Mouse (Mus musculus): Measurements from ENCODE around the gene Aes. TPM values are rescaled to one million over a fixed set of nuclear protein-coding genes. Genes with fewer than 3 reads are reported as not detected.

Gene Aes
- 534 and 542 TPM in 2 replicates for polyA plus RNA-seq (2012; rRNA removed)

DNA sequence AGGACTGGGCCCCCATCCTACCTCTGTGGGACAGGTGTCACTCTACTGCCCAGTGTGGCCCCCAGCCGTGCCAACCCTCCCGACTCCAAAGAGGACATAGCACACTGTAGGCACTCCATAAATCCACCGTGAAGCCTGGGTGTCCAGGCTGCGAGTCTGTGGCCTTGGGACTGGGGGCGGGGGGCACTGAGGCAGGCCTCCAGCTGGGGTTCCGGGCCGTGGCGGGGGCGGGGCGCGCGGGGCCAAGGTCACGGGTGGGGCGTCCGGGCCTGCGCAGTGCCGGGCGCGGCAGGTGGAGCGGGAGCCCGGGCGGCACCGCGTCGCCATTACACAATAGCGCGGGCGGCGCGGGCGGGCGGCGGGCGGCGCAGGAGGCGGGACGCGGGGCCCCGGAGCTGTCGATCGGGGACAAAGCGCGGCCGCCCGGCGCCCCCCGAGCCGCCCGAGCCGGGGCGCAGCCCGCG lies at the start of gene Aes:
Gene Aes (plus strand): TSS at position 326 of the 464 bp plus-strand sequence.

DNA sequence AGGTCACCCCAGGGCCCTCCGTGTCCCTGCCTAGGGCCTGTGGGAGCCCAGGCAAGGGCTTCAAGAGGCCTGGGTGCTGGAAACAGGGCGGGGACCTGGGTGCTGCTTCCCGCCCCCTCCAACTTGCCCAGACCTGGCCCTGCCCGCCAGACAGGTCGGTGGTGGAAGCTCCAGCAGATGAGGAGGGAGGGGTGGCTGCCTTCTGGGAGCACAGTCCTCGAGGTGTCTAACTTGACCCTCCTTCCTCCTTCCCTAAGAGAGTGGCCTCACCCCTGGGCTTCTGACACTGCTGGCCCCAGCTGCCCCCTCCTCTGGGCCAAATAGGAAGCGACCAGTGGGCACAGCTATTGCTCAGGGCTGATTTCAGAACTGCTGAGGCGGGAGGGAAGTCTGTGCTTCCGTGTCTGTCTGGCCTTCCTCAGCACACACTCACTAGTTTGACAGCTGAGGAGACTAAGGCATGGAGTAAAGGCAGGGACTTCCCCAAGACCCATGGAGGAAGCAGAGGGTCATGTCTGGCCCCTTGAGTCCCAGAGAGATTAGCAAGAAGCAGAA lies 35.2 kb upstream of the Aes start, which contains the start of gene Gna15:
Gene Gna15 (minus strand): TSS at position 175 of the 555 bp plus-strand sequence.

DNA sequence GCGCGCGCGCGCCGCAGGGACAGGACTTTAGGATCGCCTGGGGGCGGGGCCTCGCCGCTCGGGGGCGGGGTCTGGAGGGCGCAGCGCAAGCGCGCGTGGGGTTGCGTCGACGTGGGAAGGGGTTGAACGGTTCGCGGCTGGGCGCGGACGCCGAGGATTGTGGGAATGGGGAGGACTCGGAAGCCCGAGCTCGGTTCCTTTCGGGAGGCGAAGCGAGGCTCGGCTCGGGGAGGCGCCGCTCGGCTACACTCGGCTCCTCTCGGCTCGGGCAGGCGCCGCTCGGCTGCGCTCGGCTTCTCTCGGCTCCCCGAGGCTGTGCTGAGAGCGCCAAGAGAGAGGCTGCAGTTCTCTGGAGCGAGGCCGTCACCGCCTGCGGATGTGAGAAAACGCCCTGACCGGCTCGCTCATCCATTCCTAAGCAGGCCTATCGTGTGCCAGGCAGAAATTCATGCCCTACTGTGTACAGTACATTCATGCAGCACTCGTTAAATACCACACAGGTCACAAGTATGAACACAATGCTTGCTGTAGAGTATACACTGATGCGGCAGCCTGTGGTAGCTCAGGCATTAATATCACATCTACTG lies 14.0 kb upstream of the Aes start, which contains the start of gene Gna11:
Gene Gna11 (minus strand): TSS at position 30 of the 587 bp plus-strand sequence.

DNA sequence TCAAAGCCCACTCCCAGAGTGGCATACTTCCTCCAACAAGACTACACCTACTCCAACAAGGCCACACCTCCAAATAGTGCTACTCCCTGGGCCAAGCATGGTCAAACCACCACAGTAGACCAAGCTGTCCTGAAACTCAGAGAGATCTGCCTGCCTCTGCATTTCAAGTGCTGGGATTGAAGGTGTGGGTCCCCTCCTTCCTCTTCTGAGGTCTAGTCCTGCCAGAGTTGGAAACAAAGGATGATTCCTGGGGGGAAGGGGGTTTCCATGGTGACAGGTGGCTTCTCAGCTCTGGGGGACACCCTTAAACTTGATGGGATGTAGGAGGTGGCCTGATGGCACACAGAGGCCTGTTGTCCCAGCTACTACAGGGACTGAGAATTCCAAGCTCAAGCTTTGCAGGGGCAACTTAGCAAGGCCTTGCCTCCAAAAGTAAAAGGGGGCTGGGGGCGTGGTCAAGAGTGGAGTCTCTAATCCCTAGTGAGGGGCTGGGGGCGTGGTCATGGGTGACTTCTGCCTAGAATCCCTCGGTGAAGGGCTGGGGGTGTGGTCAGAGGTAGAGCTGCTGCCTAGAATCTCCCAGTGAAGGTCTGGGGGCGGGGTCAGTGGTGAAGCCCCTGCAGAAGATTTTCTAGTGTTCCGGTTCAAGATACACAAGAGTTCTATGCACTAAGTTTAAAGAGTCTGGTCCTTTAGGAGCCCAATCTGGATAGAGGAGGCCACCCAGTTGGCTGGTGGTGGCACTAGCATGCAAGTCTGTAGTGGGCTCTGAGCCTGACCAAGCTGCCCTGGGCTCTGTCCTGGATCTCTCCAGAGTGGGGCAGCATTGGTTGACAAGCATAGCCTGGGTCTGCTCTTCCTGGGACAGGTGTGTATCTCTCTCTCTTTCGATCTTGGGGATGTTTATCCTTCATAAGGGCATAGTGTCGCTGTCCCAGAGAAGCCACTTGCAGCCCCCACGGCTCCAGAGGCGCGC lies 15.1 kb downstream of the Aes start, which contains the start of gene Tle2:
Gene Tle2 (plus strand): TSS at position 481 of the 976 bp plus-strand sequence.

DNA sequence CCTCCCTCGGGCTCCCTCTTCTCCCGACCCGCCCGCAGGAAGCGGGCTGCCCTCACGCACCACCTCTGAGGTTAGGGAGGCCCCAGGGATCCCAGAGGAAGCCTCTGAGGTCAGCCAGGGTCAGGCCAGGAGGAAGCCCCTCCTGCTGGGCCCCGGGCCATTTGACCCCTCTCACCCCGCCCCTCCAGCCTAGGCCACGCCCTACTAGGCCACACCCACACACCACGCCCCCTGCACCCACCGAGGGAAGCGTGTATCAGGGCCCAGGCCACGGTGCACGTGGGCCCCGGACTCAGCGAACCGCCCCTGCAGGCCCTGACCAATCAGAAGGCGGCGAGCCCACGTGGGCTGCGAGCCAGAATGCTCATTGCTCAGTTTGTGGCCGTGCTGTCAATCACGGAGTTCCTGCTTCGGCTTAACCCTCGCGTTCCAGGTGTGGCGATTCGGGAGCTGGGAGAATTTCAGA lies 41.5 kb downstream of the Aes start, which contains the start of gene Tle6:
Gene Tle6 (minus strand): TSS at position 336 of the 466 bp plus-strand sequence.

DNA sequence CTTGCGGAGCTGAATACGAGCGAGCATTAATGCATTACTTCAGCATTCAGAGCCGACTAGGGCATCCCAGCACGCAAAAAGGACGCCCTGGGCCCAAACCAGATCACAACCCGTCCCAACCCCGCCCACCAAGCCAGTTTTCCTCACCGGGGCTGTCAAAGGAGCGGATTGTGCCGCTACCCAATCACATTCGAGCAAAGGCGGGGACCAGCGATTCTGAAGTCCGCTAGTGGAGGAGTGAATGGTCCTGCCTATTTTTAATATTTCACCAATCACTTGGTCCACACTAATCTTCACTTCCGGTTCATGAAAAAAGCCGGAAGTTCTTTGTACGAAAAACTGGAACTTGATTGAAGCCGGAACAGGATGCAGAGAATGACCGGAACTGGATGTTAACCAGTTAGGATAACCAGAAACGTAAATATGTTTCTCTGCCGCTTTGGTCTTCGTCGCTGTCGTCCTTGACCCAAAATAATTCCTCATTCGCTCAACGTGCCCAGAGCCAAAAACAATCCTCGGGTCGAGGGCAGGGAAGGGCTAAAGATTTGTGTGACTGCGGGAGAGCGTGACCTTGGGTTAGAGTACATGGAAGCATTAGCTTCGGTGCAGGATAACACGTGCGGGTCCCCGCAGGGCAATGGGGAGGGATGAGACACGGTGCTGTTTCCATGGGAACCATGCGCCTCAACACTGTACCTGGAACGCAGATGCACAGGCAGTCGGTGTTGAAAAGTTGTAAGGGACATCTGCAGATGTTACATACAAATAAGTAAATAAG lies 46.9 kb downstream of the Aes start, which contains the start of gene BC025920:
Gene BC025920 (plus strand): TSS at position 297 of the 778 bp plus-strand sequence.

Other genes with a start within 250 kb of the Aes start
- gene Cactin, start 238.4 kb upstream of the Aes start, polyA plus RNA-seq (2012; rRNA removed): 43.9 and 45.0 TPM in 2 replicates
- 3.5 and 4.3 TPM in 2 replicates for gene Tbxa2r, start 230.8 kb upstream of the Aes start, polyA plus RNA-seq (2012; rRNA removed)
- 0.04 and 0.13 TPM in 2 replicates for gene Gipc3, start 216.2 kb upstream of the Aes start, polyA plus RNA-seq (2012; rRNA removed)
- gene Hmg20b, start 209.0 kb upstream of the Aes start, polyA plus RNA-seq (2012; rRNA removed): 68.8 and 75.6 TPM in 2 replicates
- 10.2 and 11.7 TPM in 2 replicates for gene Mfsd12, start 202.0 kb upstream of the Aes start, polyA plus RNA-seq (2012; rRNA removed)
- 0.14 and 0.44 TPM in 2 replicates for gene 4930404N11Rik, start 193.7 kb upstream of the Aes start, polyA plus RNA-seq (2012; rRNA removed)
- 130 and 138 TPM in 2 replicates for gene Fzr1, start 181.0 kb upstream of the Aes start, polyA plus RNA-seq (2012; rRNA removed)
- 65.9 and 67.3 TPM in 2 replicates for gene Dohh, start 175.1 kb upstream of the Aes start, polyA plus RNA-seq (2012; rRNA removed)
- 6.7 and 7.1 TPM in 2 replicates for gene Gm48551, start 175.0 kb upstream of the Aes start, polyA plus RNA-seq (2012; rRNA removed)
- 8.2 and 10.2 TPM in 2 replicates for gene Gm48552, start 170.5 kb upstream of the Aes start, polyA plus RNA-seq (2012; rRNA removed)
- gene Smim24, start 166.4 kb upstream of the Aes start, polyA plus RNA-seq (2012; rRNA removed): 3.1 and 3.9 TPM in 2 replicates
- 11.0 and 17.7 TPM in 2 replicates for gene Nfic, start 103.9 kb upstream of the Aes start, polyA plus RNA-seq (2012; rRNA removed)
- 286 and 299 TPM in 2 replicates for gene Celf5, start 76.8 kb upstream of the Aes start, polyA plus RNA-seq (2012; rRNA removed)
- 145 and 155 TPM in 2 replicates for gene Ncln, start 63.1 kb upstream of the Aes start, polyA plus RNA-seq (2012; rRNA removed)
- 0.34 and 0.43 TPM in 2 replicates for gene S1pr4, start 59.4 kb upstream of the Aes start, polyA plus RNA-seq (2012; rRNA removed)
- 0.84 and 1.1 TPM in 2 replicates for gene Gna15, start 35.3 kb upstream of the Aes start, polyA plus RNA-seq (2012; rRNA removed)
- 94.4 and 98.2 TPM in 2 replicates for gene Gna11, start 14.3 kb upstream of the Aes start, polyA plus RNA-seq (2012; rRNA removed)
- 102 and 134 TPM in 2 replicates for gene Tle2, start 15.1 kb downstream of the Aes start, polyA plus RNA-seq (2012; rRNA removed)
- 5.5 and 10.4 TPM in 2 replicates for gene Tle6, start 41.6 kb downstream of the Aes start, polyA plus RNA-seq (2012; rRNA removed)
- 5.9 and 7.4 TPM in 2 replicates for gene BC025920, start 46.8 kb downstream of the Aes start, polyA plus RNA-seq (2012; rRNA removed)
- gene Sirt6, start 68.3 kb downstream of the Aes start, polyA plus RNA-seq (2012; rRNA removed): 76.7 and 79.5 TPM in 2 replicates
- 70.6 and 82.1 TPM in 2 replicates for gene Ankrd24, start 69.1 kb downstream of the Aes start, polyA plus RNA-seq (2012; rRNA removed)
- 3.0 and 3.1 TPM in 2 replicates for gene Gm10778, start 89.6 kb downstream of the Aes start, polyA plus RNA-seq (2012; rRNA removed)
- gene Zfp433, start 145.3 kb downstream of the Aes start, polyA plus RNA-seq (2012; rRNA removed): 7.9 and 8.2 TPM in 2 replicates
- 12.5 and 12.8 TPM in 2 replicates for gene Gm3055, start 211.7 kb downstream of the Aes start, polyA plus RNA-seq (2012; rRNA removed)

Measured in central nervous system, embryonic 14 days (tissue).